Mouse (Mus musculus) frontal cortex, adult 2 months (tissue): ENCODE measurements around the gene Tcp11l2. TPM values are rescaled to one million over a fixed set of nuclear protein-coding genes. Genes with fewer than 3 reads are reported as not detected.
A peak's percentile ranks its signal among the peaks of the same experiment; 100 is the strongest.

Experiments
- DNase-seq, 2 experiments: peaks; one replicate each; pipeline ENCODE4 v3.0.0; 2022; ENCODE audit warnings: low spot score in 1 of 2; ENCODE audit errors: extremely low spot score in 1 of 2
- polyA plus RNA-seq: library from polyadenylated mRNA; depleted of rRNA; stranded (reverse); fragments of >200 nt; gene quantifications from 2 replicates; pipeline ENCODE4 v1.2.3, GENCODE M21; 2012

Gene Tcp11l2
- polyA plus RNA-seq, 1 experiment = 40.2 TPM

- no peak for DNase-seq
Measured at GRCm38 (mm10) chr10:84592745-84593144, 16.3 kb downstream of the Tcp11l2 start.

GRCm38 (mm10) chr10:84597127-84597785 is 20.8 kb downstream of the Tcp11l2 start:
- no peak for DNase-seq

- no peak for DNase-seq
Measured at GRCm38 (mm10) chr10:84598172-84598571, 21.7 kb downstream of the Tcp11l2 start.

GRCm38 (mm10) chr10:84600136-84600535 is 23.7 kb downstream of the Tcp11l2 start:
- DNase-seq = no peak

- no peak for DNase-seq
Measured at GRCm38 (mm10) chr10:84604335-84604734, 27.9 kb downstream of the Tcp11l2 start.

- no peak for DNase-seq
Measured at GRCm38 (mm10) chr10:84608361-84608760, 31.9 kb downstream of the Tcp11l2 start.

GRCm38 (mm10) chr10:84610324-84610723 is 33.9 kb downstream of the Tcp11l2 start:
- no peak for DNase-seq

GRCm38 (mm10) chr10:84610783-84611182 is 34.4 kb downstream of the Tcp11l2 start:
- DNase-seq = no peak

- no peak for DNase-seq
Measured at GRCm38 (mm10) chr10:84611664-84612063, 35.2 kb downstream of the Tcp11l2 start.

GRCm38 (mm10) chr10:84612281-84612680 is 35.9 kb downstream of the Tcp11l2 start:
- no peak for DNase-seq

GRCm38 (mm10) chr10:84613366-84613765 is 36.9 kb downstream of the Tcp11l2 start:
- no peak for DNase-seq

- DNase-seq = no peak
Measured at GRCm38 (mm10) chr10:84615076-84615475, 38.6 kb downstream of the Tcp11l2 start.

GRCm38 (mm10) chr10:84621826-84622790 is 45.7 kb downstream of the Tcp11l2 start, which contains the start of gene Polr3b:
Polr3b (plus strand) TSS chr10:84622292.
- DNase-seq = peak; percentile 91 to 98

- DNase-seq = no peak
Measured at GRCm38 (mm10) chr10:84631182-84631581, 54.8 kb downstream of the Tcp11l2 start.

- no peak for DNase-seq
Measured at GRCm38 (mm10) chr10:84632005-84632404, 55.6 kb downstream of the Tcp11l2 start.

- no peak for DNase-seq
Measured at GRCm38 (mm10) chr10:84636656-84637055, 60.2 kb downstream of the Tcp11l2 start.

GRCm38 (mm10) chr10:84638382-84638781 is 62.0 kb downstream of the Tcp11l2 start:
- DNase-seq = no peak

- DNase-seq = no peak
Measured at GRCm38 (mm10) chr10:84639525-84640287, 63.3 kb downstream of the Tcp11l2 start.

- DNase-seq = no peak
Measured at GRCm38 (mm10) chr10:84640861-84641260, 64.4 kb downstream of the Tcp11l2 start.

GRCm38 (mm10) chr10:84641576-84641975 is 65.2 kb downstream of the Tcp11l2 start:
- DNase-seq = peak in 1 of 2 experiments; percentile 36

- DNase-seq = no peak
Measured at GRCm38 (mm10) chr10:84645940-84646339, 69.5 kb downstream of the Tcp11l2 start.
